Mouse (Mus musculus) monocyte, adult 5-6 weeks (primary cell): ENCODE measurements around the gene Wdfy1. TPM values are rescaled to one million over a fixed set of nuclear protein-coding genes. Genes with fewer than 3 reads are reported as not detected.
A peak's percentile ranks its signal among the peaks of the same experiment; 100 is the strongest.

ENCODE experiments used
- ATAC-seq: fragments of 153-309, 156-312 bp; replicated peaks from 2 replicates; pipeline ENCODE4 v1.8.0; 2017; ENCODE audit warnings: mild to moderate bottlenecking; ENCODE audit not compliant: low TSS enrichment, insufficient number of reproducible peaks, severe bottlenecking, poor library complexity, low FRiP score
- total RNA-seq: library from RNA; stranded (forward); fragments of 200-1000, 200-491, 200-594 nt; gene quantifications from 3 replicates; pipeline ENCODE4 v1.2.3, GENCODE M21; 2017

Gene Wdfy1
- total RNA-seq, 1 experiment from 2014 or later: 27.2 TPM

DNA sequence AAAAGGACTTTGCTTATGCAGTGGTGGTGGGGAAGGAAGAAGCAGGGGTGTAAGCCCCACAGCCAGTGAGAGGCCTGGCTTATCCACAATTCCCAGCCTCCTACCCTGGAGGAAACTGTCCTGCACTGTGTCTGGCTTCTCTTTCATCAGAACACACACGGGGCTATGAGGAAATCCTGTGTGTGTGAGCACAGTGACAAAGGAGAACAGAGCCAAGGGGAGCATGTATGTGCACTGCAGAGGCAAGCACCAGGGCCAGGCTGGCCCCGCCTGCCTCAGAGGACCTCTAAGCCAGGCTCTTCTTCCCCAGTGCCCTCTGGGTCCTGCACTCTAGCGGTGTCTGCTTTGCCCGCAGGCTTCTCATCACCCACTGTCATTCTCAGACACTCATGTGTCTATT, 34.9 kb downstream of the Wdfy1 start:
- ATAC-seq: peak; percentile 59

DNA sequence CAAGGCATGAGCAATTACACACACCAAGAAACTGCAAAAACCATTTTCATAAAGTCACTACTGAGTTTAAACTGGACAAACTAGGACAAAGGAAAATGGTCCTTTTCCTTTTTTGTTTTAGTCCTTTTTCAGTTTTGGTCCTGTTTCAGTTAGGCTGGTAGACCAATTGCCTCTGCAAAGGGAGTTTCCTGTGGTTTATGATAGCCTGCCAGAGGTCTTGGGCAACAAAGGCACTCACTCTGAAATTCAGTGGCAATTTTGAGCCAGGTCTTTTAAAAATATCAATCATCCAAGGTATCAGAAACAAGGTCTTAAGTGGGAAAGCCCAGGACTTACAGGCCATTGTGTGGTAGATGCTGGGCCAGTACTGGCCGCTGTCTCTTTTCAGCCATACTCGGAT, 36.2 kb downstream of the Wdfy1 start:
- no peak for ATAC-seq

DNA sequence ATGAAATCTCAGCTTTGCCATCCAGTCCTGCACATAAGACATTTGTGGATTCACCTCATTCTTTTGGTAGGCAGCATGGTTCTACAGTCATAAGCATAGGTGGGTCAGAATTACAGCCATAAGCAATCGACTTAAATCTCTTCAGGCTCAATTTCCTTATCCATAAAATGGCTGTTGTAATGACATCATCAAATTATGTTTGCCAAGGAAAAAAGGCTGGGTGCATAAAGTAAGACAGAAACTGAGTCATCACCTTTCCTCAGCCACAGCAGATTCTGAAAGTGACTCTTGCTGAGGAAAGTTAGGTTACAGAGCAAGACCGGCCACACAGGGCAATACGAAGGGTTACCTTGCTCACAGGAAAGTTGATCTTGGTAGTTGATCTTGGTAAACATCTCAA, 39.5 kb downstream of the Wdfy1 start:
- no peak for ATAC-seq

DNA sequence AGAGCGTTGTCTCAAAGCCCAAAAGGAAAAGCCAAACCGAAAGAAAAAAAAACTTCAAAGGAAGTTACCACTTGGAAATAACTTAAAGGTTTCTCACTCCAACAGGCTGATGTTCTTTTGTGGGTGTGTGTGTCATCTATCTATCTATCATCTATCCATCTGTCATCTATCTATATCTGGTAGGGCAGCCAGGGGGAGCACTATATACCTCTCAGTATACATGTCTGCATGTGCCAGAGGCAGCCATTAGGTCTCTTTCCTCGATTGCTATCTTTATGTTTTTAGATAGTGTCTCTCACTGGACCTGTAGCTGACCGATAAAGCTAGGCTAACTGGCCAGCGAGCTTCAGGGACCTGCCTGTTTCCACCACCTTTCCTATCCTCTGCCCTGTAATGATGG, 41.1 kb downstream of the Wdfy1 start:
- ATAC-seq: no peak

DNA sequence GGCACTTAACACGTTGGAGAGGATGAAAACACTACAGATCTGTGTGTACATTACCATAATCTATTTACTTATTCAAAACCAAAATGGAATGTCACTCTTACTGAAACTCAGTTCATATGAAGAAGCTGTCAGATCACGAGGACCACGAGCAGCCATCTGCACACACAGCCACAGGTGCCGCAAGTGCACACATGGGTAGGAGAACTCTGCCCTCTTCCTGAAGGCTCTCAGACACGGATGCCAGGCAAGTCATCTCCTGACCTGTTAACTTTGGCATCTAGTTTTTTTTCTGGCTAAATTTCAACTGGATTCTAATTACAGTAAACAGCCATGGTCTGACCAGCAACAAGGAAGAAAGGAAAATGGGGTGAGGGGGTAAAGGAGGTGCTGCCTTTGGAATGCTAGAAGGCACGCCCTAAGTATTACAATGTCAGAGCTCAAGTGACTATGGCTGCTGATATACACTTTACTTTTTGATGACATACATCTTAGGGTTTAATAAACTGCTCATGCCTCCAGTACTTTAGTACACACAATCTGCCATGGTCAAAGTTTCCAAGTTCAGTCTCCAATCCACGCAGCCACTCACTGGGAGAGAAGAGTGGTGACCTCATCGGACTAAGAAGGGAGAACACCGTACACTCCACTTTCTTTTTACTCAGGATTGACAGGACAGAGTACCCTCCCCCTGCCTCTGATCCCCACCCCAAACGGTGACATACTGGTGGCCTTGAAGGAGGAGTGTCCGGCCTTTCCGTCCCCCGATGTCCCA, 61.6 kb downstream of the Wdfy1 start:
- no peak for ATAC-seq

DNA sequence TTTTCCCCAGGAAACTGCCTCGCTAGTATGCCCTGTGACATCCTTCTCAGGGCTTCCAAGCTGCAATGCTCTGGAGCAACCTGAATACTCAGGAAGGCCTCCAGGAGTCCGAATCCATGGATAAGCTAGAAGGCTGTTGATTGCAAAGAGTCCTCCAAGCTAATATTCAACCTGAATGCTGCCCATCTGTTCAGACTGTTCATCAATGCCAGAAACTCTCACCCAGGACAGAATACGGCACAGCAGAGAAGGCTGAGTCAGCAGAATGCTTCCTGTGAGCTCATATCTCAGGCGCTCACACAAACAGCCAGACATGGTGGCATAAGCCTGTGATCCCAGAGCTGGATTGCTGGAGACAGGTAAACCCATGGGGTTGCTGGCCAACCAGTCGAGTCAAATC, 62.9 kb downstream of the Wdfy1 start:
- no peak for ATAC-seq

DNA sequence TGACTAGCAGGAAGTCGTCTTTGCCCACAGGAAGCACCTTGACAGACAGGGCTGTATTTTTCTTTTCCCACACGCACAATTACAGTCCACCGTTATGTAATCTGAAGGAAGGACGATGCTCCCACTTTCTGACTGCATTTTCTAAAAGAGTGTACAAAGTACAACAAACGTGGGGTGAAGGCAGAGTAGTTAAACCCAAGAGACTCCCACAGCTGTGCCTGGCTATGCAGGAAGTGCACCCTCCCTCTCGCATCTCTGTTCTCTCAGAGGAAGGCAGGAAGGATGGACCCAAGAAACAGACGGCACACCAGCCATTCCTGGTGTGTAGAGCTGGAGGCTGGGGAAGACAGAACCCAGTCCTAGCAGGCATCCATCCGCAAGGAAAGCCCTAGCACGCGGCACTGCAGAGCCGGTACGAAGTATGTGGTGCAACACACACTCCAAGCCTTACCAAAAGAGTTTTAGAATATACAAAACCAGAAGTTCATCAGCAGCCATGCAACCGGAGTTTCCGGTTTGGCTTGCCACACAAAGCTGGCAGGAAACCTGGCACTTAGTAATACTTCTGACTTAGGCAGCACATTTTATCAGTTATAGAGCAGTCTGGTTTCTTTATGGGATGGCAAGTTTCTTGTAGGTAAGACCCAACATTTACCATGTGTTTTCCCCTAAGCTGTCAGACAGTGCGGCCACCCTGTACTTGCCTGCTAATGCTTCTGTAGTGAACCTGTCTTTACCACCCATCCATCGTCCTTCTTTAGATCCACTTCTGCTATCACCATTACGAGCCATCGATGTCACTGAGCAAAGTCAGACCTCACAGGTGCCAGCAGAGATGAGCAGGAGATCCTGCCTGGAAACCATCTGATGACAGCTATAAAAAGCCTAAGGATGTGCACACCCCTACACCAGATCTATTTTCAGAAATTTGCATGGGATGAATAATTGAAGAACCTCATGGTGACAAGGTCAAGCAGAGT, 64.5 kb downstream of the Wdfy1 start:
- no peak; the same call in 1 of the 2 replicates for ATAC-seq

DNA sequence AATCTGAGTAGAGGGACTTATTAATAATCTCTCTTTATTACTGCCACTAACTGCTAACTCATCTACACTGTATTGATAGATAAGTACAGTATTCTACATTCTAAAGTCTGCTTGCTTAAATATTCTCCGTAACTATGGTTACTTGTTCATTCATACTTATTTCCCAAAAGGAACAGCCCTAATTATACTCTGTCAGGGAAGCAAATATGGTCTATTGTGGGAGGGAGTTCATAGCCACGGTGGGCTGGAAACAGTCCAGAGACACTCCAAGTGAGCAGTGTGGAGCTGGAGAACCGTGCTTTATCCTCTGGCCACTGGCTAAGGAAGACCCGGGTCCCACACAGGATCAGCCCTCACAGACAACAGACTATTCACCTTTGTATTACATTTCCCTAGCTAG, 65.3 kb downstream of the Wdfy1 start:
- no peak for ATAC-seq

DNA sequence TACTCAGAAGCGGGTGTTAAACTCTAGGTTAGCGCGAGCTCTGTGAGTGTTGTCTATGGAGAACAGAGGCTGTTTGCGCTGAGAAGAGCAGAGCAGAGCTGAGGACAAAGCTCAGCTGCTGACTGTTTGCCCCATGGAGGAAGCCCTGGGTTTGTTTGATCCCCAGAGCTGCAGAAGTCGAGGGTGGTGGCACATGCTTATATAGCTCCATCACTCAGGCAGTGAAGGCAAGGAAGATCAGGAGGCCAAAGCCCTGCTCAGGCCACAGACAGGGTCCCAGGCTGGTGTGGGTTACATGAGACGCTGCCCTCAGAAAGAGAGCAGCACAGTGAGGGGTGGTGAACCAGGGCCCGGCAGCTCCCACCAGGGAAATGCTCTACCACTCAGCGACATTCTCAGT, 65.7 kb downstream of the Wdfy1 start:
- ATAC-seq: no peak

DNA sequence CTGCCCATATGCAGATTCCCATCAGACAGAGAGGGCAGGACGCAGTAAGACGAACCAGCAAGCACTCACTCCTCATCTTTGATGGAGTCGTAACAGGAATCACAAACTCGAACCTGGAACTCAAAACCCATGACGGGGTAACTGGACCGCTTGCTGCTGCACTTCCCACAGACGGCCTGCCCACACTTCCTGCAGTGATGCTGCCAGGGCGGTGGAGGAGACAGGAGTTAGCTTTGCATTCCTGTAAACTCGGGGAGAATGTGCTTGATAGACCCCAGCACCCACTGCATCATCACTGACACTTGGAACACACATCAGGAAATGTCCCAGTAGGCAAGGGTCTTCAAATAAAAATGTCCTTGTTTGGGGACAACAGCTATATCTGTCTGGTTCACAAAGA, 68.6 kb downstream of the Wdfy1 start:
- ATAC-seq: no peak

DNA sequence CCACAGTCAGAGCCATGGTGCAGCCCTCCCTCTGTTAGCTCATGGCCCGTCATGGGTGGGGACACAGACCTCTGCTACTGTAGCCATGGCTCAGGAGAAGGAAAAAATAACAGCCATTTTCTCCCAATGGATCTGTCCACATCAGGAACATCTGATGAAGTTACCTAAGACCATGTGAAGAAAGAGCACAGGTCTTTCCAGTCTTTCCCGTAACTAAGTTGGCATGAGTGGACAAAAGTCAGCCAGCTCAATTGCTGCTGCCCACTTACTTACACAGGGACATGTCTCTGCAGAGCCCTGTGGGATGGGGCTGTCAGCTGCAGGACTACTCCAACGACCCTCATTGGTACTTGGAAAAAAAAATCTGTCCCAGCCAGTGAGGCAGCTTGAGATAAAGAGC, 69.2 kb downstream of the Wdfy1 start:
- no peak for ATAC-seq

DNA sequence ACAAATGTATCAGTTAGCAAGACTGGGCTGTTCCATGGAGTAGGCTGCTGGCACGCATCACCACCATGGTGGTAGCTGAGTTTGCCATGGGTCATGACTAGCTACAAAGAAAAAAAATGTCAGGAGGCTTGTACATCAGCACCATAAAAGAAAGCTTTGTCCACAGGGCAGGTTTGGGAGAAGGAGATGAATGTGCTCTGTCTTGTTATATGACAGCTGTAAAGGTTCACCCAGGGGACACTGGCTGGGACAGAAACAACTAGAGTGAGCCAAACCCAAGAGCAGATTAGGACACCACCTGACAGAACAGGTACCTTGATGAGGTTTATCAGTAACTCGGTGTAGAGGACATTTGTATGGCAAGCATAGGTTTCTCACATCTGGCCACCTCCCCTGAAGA, 71.3 kb downstream of the Wdfy1 start:
- no peak for ATAC-seq

DNA sequence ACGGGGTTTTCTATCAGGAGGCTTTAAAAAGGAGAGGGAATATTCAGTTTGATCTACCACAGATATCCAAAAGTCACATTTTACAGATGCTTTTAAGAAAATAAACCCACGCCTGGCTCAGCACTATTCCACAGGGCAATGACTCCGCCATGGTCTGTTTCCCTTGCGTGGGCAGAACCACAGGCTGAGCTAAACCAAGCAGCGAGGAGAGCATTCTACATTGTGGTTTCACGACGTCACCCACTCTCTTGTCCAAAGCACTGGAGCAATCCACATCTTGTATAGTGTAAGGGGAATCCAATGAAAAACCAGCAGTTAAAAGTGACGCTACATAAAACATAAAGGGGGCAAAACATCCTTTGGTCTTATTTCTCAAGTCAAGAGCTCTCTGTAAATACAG, 72.4 kb downstream of the Wdfy1 start:
- ATAC-seq: no peak

DNA sequence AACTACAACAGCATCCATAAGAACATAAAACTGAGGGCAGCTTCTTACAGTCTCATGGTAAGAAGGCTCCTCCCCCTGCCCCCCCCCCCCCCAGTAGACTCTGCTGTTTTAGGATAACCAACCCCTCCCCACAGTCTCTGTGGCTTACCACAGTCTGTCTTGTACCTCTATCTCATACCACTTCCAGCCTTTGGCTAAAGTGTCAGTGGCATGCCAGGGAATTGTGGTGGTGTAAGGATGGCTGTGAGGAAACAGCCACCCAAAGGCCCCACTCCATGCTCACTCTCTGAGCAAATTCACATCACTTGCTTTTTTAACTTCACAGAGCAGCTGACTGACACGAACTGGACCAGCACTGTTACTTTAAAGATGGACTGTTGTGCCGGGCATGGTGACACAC, 77.4 kb downstream of the Wdfy1 start:
- ATAC-seq: no peak

DNA sequence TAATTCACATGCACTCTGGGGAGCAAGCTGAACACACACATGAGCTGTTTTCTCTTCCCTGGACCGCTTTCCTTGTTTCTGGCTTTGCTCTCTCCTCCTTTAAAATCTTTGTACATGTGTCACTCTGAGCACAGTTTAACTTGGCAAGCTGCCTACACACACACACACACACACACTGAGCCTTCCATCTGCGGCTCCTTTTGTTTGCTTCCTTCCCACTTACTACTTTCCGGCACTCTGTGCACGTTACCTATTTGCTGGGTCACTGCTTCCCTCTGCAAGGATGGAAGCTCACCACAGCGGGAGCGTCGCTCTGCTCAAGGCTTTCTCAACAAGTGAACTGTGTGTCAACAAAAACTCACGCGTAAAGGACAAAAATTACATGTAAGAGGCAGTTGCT, 78.6 kb downstream of the Wdfy1 start:
- no peak for ATAC-seq

DNA sequence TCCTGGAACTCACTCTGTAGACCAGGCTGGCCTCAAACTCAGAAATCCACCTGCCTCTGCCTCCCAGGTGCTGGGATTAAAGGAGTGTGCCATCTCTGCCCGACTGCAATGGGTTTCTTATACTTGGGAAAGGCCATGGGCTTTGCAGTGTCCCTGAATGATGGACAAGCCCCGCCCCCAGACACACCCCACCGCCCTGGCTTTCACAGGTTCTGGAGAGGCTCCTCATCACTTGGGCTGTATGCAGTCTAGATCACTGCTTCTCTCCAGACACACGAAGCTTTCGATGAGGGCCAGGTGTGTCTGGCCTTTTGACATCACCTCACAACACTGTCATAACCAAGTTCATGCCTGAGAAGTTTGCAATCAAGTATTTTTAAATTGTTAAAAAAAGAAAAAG, 79.0 kb downstream of the Wdfy1 start:
- ATAC-seq: no peak

DNA sequence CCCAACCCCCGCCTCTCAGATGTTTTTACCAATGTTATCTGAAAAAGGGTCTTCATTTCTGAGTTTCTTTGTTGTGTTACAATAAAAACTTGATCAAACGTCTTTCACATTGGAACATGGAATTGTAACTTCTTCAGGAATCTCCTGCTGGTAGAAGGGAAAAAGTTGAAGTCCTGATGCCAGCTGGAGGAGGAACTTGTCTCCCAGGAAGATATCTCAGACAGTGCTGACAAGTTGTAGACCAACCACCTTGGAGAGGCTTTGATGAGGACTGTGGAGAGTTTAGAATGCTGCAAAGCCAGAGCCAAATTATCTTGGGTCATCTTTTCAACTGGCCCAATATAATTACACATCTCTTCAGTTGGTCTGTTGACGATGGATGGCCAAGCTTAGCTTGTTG, 83.5 kb downstream of the Wdfy1 start:
- ATAC-seq: no peak

DNA sequence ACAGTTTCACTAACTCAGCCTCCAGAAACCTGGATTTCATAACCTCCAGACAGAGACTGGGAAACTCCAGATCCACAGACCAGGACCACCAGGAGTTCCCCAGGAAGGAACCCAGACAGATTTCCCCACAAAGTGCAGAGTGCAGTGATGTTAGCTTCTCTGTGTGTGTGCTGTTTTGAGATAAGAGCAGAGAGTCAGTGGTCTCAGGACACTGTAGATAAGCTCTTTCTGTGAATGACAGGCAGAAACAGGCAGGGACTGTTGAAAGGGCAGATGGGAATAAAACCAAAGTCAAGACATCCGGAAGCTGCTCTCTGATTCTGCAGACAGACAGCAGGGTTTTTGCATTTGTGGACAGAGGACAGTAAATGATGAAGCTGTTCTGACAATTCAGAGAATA, 88.7 kb downstream of the Wdfy1 start:
- no peak for ATAC-seq

DNA sequence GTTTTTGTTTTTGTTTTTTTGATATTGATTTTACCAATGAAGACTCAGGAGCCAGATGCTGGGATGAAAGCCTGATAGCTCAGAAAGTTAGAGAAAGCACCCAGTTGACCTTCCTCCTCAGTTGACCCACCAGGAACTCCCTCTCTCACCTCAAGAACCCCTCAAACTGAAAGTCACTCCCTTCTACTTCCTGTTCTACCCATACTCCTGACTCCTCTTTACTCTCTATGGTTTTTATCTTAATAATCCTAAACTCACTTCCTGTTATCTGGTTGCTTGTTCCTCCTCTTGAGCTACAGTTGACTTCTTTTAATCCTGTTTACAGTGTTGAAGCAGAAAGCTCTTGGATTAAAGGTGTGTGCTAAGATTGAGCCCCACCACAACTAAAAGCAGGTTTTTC, 91.9 kb downstream of the Wdfy1 start:
- ATAC-seq: no peak; the same call in 1 of the 2 replicates

DNA sequence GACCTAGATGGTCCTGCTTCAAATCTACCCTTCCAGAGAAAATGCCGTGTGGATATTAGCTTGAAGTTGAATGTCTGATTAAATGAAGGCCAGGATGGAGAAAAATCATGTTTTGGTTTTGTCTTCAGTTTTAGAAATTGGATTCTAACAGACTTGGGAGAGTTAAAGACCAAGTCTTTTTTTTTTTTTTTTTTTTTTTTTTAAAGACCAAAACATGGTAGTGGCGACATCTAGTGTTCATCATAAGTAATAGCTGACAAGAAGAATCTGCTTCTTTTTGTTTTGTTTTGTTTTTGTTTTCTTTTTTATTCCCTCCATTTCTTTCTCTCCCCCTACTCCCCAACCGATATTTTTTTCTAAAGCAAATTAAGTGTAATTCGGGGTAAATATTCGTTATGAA, 93.0 kb downstream of the Wdfy1 start:
- no peak for ATAC-seq
